Mouse (Mus musculus) megakaryocyte, embryonic 14.5 days (primary cell): ENCODE measurements around the gene Ang4. TPM values are rescaled to one million over a fixed set of nuclear protein-coding genes. Genes with fewer than 3 reads are reported as not detected.

ENCODE experiments used
- H3K27me3 ChIP-seq: replicated peaks from 2 replicates; pipeline ENCODE3; 2012; ENCODE audit warnings: inconsistent platforms
- H3K36me3 ChIP-seq: replicated peaks from 2 replicates; pipeline ENCODE3; 2012; ENCODE audit warnings: low read length, inconsistent platforms, mixed read lengths
- H3K4me1 ChIP-seq: 2 replicates; pipeline ENCODE4 v1.6.1; 2012; ENCODE audit warnings: inconsistent platforms
- H3K4me3 ChIP-seq: replicated peaks from 2 replicates; pipeline ENCODE3; 2012; ENCODE audit warnings: moderate library complexity, mild to moderate bottlenecking, inconsistent platforms
- H3K9me3 ChIP-seq: 2 replicates; pipeline ENCODE4 v1.6.1; 2012; ENCODE audit warnings: inconsistent platforms
- FLI1 ChIP-seq: IDR thresholded peaks from 2 replicates; pipeline ENCODE4 v1.6.1; 2012; ENCODE audit warnings: low read length, inconsistent platforms, mixed read lengths
- GATA1 ChIP-seq: IDR thresholded peaks from 3 replicates; pipeline ENCODE4 v1.6.1; 2012; ENCODE audit warnings: mixed read lengths, low read length, inconsistent platforms, borderline replicate concordance
- polyA plus RNA-seq: library from polyadenylated mRNA; stranded (reverse); fragments of >175 nt; gene quantifications from 2 replicates; pipeline ENCODE4 v1.2.3, GENCODE M21; 2012; ENCODE audit warnings: low replicate concordance; ENCODE audit not compliant: insufficient read depth

Gene Ang4
- polyA plus RNA-seq, 1 experiment, result not detected

DNA sequence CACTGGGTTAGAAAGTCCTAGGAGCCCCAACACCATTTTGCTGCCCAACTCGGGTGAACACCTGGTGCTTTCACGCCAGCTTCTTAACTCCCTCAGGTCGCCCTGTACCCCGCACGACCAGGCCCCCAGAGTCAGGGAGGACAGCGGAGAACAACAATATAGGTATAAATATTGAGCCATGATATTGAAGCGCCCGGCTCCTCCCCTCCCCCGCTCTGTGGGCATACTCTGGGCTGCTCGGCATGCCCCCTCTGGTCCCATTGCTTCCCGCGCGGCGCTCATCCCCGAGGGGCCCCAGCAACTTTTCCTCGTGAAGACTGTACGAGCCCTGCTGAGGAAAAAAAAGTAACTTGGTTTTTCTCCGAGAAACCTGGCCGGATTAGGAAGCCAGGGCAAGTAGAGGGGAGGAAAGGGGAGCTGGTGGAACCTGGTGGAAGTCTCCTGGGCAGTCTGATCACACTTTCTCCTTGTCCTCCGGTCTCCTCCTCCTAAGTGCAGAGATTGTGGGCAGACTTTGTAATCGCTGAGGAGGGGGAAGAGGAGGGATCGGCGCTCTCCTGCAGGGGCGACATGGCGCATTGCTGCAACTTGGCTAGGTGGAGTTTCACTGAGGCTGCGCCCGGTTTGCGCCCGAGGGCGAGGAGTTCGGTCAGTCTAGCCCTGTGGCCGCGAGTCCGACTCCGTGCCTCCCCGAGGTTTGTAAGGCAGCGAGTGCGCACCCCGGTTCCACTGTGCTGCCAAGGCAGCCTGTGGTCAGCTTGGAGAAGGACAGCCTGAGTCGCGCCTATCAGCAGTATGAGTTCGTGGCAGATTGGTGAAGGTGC, 32.8 kb downstream of the Ang4 start:
- H3K27me3 ChIP-seq, result peaks cover 32% of the 10 kb centered on the region
- no peak for TF ChIP-seq GATA1
- TF ChIP-seq FLI1, result no peak

DNA sequence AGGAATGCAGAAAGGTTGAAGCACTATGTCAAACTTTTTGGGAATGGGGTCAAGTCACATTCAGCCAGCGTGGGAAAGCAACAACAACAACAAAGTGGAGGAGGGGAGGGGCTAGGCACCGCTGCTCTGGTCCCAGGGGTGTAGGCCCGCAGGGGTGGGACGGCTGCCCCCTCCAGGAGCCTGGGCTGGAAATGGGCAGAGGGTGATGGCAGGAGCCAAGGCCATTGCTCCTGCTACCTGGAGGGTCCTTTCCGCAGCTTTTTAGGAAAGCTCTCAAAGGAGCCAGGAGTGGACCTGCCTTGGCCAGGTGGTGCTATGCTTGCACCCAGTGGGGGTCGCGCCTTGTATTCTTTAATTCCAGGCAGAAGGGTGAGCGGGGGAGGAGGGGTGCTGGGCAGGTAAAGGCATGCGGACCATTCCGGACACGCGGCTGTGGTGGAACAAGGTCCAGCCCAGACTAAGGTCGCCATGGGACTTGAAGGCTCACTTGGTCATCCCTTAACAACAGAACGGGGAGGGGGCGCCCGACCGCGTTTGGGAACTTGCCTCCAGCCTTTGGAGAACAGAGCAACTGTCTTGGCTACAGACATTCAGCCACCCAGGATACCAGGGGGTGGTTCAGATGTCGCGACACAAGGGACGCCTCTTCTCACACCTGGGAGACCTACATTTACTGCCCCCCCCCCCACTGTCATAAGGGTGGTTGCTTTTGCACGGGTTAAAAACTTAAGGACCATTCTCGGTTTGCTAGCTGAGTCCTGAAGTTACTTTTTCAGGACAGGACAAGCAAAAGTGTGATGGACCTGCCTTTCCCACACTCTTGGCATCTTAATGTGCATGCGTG, 34.0 kb downstream of the Ang4 start:
- TF ChIP-seq GATA1, result no peak
- TF ChIP-seq FLI1, result no peak
- Histone ChIP-seq H3K36me3 (no peaks in the 10 kb centered on the region), H3K4me1 (peaks cover 5% of the 10 kb centered on the region; the same call in 1 of the 2 replicates), H3K9me3 (no peaks in the 10 kb centered on the region), H3K4me3 (no peak overlapping the region), H3K27me3 (peaks cover 32% of the 10 kb centered on the region)

More for the DNA sequence above, 32.8 kb downstream of the Ang4 start:
- Histone ChIP-seq H3K9me3 (no peaks in the 10 kb centered on the region), H3K36me3 (no peaks in the 10 kb centered on the region), H3K4me3 (peak overlapping the region; percentile 62), H3K4me1 (peaks cover 5% of the 10 kb centered on the region; the same call in 1 of the 2 replicates)

DNA sequence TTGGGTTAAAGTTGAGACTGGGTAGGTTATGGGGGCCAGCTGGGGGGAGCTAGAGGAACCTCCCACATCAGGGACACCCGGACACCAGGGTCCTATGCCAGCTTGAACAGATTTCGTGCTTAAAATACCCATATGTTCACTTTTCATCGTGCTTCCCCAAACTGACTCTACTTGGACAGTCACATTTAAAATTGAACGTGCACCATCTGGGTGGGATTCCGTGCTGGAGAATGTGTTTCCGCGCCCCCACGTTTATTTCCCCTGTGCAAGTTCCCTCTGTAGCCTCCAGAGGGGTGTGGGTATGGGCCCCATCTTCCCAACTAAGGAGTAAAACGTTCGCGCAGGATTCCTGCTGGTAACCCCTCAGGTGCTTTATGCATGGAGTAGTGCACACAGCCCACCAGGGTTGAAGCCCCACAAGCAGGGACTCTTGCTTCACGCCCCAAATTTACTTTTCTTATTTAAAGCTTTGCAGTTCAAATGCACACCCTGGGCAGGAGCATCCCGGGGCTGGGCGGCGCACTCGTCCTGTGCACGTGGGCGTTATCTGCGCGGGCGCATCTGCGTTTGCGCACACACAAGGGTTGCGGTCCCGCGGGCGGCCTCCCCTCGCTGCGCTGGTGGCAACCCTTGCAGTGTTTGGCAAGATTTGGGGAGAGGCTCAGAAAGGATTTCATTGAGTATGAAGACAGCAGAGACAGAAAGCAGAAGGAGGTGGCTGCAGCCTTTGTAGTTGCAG, 34.8 kb downstream of the Ang4 start:
- Histone ChIP-seq H3K27me3 (peaks cover 32% of the 10 kb centered on the region), H3K9me3 (no peaks in the 10 kb centered on the region), H3K4me3 (no peak overlapping the region), H3K36me3 (no peaks in the 10 kb centered on the region), H3K4me1 (peaks cover 5% of the 10 kb centered on the region; the same call in 1 of the 2 replicates)
- no peak for TF ChIP-seq GATA1
- no peak for TF ChIP-seq FLI1

DNA sequence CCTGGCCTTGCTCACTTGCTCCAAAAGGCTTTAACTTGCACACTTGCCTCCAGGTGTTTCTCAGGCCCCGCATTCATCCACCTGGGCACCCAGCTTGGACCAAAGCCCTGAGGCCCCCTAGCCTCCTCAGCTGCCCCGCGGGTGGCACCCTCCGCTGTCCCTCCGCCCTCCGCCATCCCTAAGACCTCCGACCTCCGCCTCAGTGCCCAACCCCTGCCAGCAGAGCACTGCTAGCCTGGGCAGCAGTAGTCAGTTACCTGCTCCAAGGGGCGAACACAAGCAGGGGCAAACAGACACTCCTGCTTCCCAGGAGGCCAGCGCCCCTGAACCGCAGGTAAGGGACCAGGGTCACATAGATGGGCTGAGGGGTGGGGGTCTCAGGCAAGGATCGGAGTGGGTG, 35.4 kb downstream of the Ang4 start:
- TF ChIP-seq FLI1 (no peak), GATA1 (no peak)

DNA sequence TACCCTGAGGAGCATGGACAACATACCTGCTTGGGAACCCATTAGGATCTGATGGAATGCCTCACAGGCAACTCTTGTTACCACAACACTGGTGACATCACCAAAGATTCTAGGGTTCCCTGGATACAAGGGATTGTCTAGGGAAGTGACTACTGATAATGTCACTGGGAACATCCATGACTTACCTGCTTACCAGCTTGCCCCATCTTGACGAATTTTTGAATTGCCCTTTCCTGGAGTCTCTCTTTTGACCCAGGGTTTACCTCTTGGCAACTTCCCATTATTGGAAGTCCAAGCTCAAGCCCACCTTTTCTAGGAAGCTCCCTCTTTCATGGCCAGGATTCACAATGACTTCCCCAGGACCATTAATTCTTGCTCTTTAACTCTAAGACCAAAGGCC, 56.3 kb downstream of the Ang4 start, which contains the start of gene Gm5800:
TSS of gene Gm5800 (minus strand) at position 101 of the 400 bp plus-strand sequence.
- Histone ChIP-seq H3K4me1 (no peaks in the 10 kb centered on the region), H3K36me3 (no peaks in the 10 kb centered on the region), H3K4me3 (no peak within 1 kb of the TSS), H3K27me3 (no peaks in the 10 kb centered on the region), H3K9me3 (no peaks in the 10 kb centered on the region)
- TF ChIP-seq GATA1 (no peak), FLI1 (no peak)

More for the DNA sequence above, 35.4 kb downstream of the Ang4 start:
- no peak overlapping the region for H3K4me3 ChIP-seq
- peaks cover 32% of the 10 kb centered on the region for H3K27me3 ChIP-seq
- H3K36me3 ChIP-seq, result no peaks in the 10 kb centered on the region
- H3K4me1 ChIP-seq, result peaks cover 5% of the 10 kb centered on the region; the same call in 1 of the 2 replicates
- H3K9me3 ChIP-seq, result no peaks in the 10 kb centered on the region

Other genes with a start within 250 kb of the Ang4 start
- gene Gm5622, start 220.8 kb downstream of the Ang4 start, polyA plus RNA-seq, result not detected in 2 replicates
- gene Gm17175, start 199.5 kb downstream of the Ang4 start, polyA plus RNA-seq, result not detected in 2 replicates
- gene Gm17174, start 181.5 kb downstream of the Ang4 start, polyA plus RNA-seq, result not detected in 2 replicates
- gene Gm17078, start 162.3 kb downstream of the Ang4 start, polyA plus RNA-seq, result not detected in 2 replicates
- not detected in 2 replicates for gene Gm4181, start 137.9 kb downstream of the Ang4 start, polyA plus RNA-seq
- gene Gm17079, start 78.1 kb downstream of the Ang4 start, polyA plus RNA-seq, result not detected in 2 replicates
- not detected in 2 replicates for gene Gm5800, start 56.4 kb downstream of the Ang4 start, polyA plus RNA-seq
- gene AY358078, start 26.5 kb upstream of the Ang4 start, polyA plus RNA-seq, result not detected in 2 replicates
- not detected in 2 replicates for gene Ear6, start 80.1 kb upstream of the Ang4 start, polyA plus RNA-seq
- gene Mettl17, start 111.3 kb upstream of the Ang4 start, polyA plus RNA-seq, result 4.8 and 6.2 TPM in 2 replicates
- gene Slc39a2, start 119.3 kb upstream of the Ang4 start, polyA plus RNA-seq, result 0.89 TPM in 1 of 2 replicates, not detected in the other
- gene Ndrg2, start 140.6 kb upstream of the Ang4 start, polyA plus RNA-seq, result 0.44 TPM in 1 of 2 replicates, not detected in the other
- gene Tppp2, start 144.8 kb upstream of the Ang4 start, polyA plus RNA-seq, result not detected in 2 replicates
- gene Rnase13, start 149.2 kb upstream of the Ang4 start, polyA plus RNA-seq, result not detected in 2 replicates
- 12.9 and 14.5 TPM in 2 replicates for gene Arhgef40, start 211.1 kb upstream of the Ang4 start, polyA plus RNA-seq
- gene Tmem253, start 242.1 kb upstream of the Ang4 start, polyA plus RNA-seq, result not detected in 2 replicates
- gene Zfp219, start 247.1 kb upstream of the Ang4 start, polyA plus RNA-seq, result 50.3 and 65.2 TPM in 2 replicates